Mouse (Mus musculus) lung, postnatal 0 days (tissue): Measurements from ENCODE around the gene Dnajb3.

ENCODE experiments used
- CTCF ChIP-seq: IDR thresholded peaks from 2 replicates; pipeline ENCODE4 v1.5.1; 2016; ENCODE audit warnings: antibody characterized with exemption, mild to moderate bottlenecking
- EP300 ChIP-seq: IDR thresholded peaks from 2 replicates; pipeline ENCODE4 v1.6.1; 2016; ENCODE audit warnings: antibody characterized with exemption, mild to moderate bottlenecking, control low read depth

- TF ChIP-seq CTCF (no peak), EP300 (no peak)
These were observed 13.0 kb upstream of the Dnajb3 start for GRCm38 (mm10) chr1:88218591-88218990.
